Mouse (Mus musculus): ENCODE results near the gene Slc7a11.

GRCm38 (mm10) chr3:50443421-50443916 is at the start of gene Slc7a11:
- no peak for TF ChIP-seq CTCF (IDR thresholded peaks at IDR 0.05; ENCODE audit: low read depth)
- TF ChIP-seq EP300 (optimal IDR thresholded peaks at IDR 0.05): no peak
